Mouse (Mus musculus) hindbrain, embryonic 10.5 days (tissue): Measurements from ENCODE around the gene Gm19426. TPM values are rescaled to one million over a fixed set of nuclear protein-coding genes. Genes with fewer than 3 reads are reported as not detected.

ENCODE experiments used
- DNase-seq: peaks from one replicate; pipeline ENCODE4 v3.0.0-alpha.2; 2017; ENCODE audit warnings: low spot score
- H3K27ac ChIP-seq: fragments of 300-500 bp; sonication (generic); 2 replicates; pipeline ENCODE4 v1.5.1; 2016; ENCODE audit warnings: mild to moderate bottlenecking, moderate library complexity
- H3K27me3 ChIP-seq: fragments of 300-500 bp; sonication (generic); 2 replicates; pipeline ENCODE4 v1.6.1; 2016; ENCODE audit warnings: mild to moderate bottlenecking; ENCODE audit not compliant: poor library complexity, insufficient read depth, severe bottlenecking
- H3K36me3 ChIP-seq: fragments of 300-500 bp; sonication (generic); 2 replicates; pipeline ENCODE4 v1.6.1; 2016; ENCODE audit warnings: mild to moderate bottlenecking, moderate library complexity
- H3K4me1 ChIP-seq: fragments of 300-500 bp; sonication (generic); replicated peaks from 2 replicates; pipeline ENCODE4 v1.6.1; 2016; ENCODE audit warnings: mild to moderate bottlenecking
- H3K4me3 ChIP-seq: fragments of 300-500 bp; sonication (generic); 2 replicates; pipeline ENCODE4 v1.5.1; 2016; ENCODE audit warnings: mild to moderate bottlenecking, moderate library complexity
- H3K9me3 ChIP-seq: fragments of 300-500 bp; sonication (generic); 2 replicates; pipeline ENCODE4 v1.6.1; 2016; ENCODE audit warnings: mild to moderate bottlenecking, moderate library complexity
- WGBS: fragments of 180-500 bp; shearing (Covaris S2); methylation state at CpG from one replicate; pipeline ENCODE4 v1.1.7; 2016; 5-methylcytosine and 5-hydroxymethylcytosine counted together
- polyA plus RNA-seq: library from polyadenylated mRNA; unstranded; fragments of >200 nt; fragmentation: Nextera tagmentation; extraction: Ambion mirVana; gene quantifications from 2 replicates; pipeline ENCODE4 v1.2.1, GENCODE M21; 2016

Gm19426 gene
- polyA plus RNA-seq, 1 experiment from 2014 or later, result 10.4 TPM

- Histone ChIP-seq H3K4me3 (no peak overlapping the region), H3K36me3 (0 out of 2 replicates have a peak, but pooled peaks cover 3% of the 10 kb centered on the region), H3K27me3 (no peaks in the 10 kb centered on the region), H3K27ac (no peak overlapping the region), H3K9me3 (no peaks in the 10 kb centered on the region), H3K4me1 (peaks cover 29% of the 10 kb centered on the region)
- WGBS, result 86% methylated on average over 4 of the region's 4 CpGs
- no peak for DNase-seq
Measured at GRCm38 (mm10) chr2:84772454-84772853, 29.0 kb upstream of the Gm19426 start.

DNA sequence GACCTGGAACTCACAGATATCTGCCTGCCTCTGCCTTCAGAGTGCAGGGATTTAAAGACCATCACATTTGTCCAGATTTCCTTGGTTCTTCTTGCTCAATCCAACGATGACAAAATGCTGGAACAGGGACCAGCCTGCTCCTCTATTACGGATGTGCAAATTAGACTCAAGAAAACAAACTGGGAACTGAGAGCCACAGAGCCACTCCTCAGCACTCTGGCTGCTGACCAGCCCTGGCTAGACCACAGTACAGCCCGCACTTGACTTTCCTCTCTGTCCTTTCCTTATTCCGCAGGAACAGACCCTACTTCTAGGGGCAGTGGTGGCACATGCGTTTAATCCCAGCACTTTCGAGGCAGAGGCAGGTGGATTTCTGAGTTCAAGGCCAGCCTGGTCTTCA, 27.0 kb upstream of the Gm19426 start:
- H3K4me1 ChIP-seq, result peaks cover 25% of the 10 kb centered on the region
- peaks cover 4% of the 10 kb centered on the region for H3K36me3 ChIP-seq
- no peak overlapping the region; the same call in 1 of the 2 replicates for H3K27ac ChIP-seq
- H3K9me3 ChIP-seq, result no peaks in the 10 kb centered on the region
- WGBS, result 77% methylated on average over 6 of the region's 6 CpGs
- no peaks in the 10 kb centered on the region for H3K27me3 ChIP-seq
- H3K4me3 ChIP-seq, result no peak overlapping the region
- no peak for DNase-seq

DNA sequence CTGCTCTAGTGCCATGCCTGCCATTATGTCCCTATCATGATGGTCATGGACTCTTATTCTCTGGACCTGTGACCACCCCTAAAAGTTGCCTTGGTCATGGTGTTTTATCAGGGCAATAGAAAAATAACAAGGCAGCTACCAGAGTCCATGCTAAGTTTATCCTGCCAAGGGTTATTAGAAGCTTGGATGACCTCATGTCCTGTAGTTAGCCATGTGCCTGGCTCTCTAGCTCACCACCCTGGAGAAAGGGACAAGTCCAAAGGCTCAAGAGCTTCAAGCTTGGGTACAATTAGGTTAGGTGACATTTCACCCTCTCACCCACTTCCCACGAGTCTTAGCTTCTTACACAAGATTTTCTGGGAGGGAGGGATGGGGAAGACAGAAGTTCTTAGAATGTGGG, 19.4 kb upstream of the Gm19426 start:
- Histone ChIP-seq H3K36me3 (peaks cover 13% of the 10 kb centered on the region), H3K4me3 (no peak overlapping the region), H3K27me3 (no peaks in the 10 kb centered on the region), H3K4me1 (0 out of 2 replicates have a peak, but pooled peaks cover 2% of the 10 kb centered on the region), H3K27ac (no peak overlapping the region), H3K9me3 (no peaks in the 10 kb centered on the region)
- 72% methylated on average over 1 of the region's 1 CpGs for WGBS
- DNase-seq, result no peak

- Histone ChIP-seq H3K4me3 (no peak overlapping the region), H3K27me3 (no peaks in the 10 kb centered on the region), H3K36me3 (peaks cover 13% of the 10 kb centered on the region), H3K27ac (no peak overlapping the region), H3K9me3 (no peaks in the 10 kb centered on the region), H3K4me1 (peaks cover 5% of the 10 kb centered on the region; the same call in 1 of the 2 replicates)
- no peak for DNase-seq
- 56% methylated on average over 4 of the region's 4 CpGs for WGBS
Measured at GRCm38 (mm10) chr2:84762295-84762694, 18.8 kb upstream of the Gm19426 start.

DNA sequence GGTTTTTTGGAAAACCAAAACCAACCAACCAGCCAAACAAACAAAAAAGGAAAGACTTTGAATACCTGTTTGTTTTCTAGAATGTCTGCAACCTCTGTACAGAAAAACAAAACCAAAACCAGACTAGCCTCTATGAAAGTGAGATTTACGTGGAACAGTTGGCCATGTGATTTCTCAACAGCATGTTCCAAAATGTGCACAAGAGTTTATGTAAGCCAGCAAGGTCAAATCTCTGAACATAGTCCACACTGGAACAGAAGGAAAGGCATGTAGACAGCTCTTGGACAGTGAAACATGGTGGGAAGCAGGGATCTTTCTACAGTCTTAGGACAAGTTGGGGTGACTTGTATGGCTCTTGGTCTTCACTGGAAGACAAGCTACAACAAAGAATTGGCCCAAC, 18.4 kb upstream of the Gm19426 start:
- Histone ChIP-seq H3K4me1 (peaks cover 9% of the 10 kb centered on the region; the same call in 1 of the 2 replicates), H3K27ac (no peak overlapping the region)
- 89% methylated on average over 1 of the region's 1 CpGs for WGBS

GRCm38 (mm10) chr2:84761309-84761708, 17.9 kb upstream of the Gm19426 start:
- no peak for DNase-seq
- Histone ChIP-seq H3K27ac (no peak overlapping the region), H3K36me3 (peaks cover 13% of the 10 kb centered on the region), H3K27me3 (no peaks in the 10 kb centered on the region), H3K9me3 (no peaks in the 10 kb centered on the region), H3K4me1 (peaks cover 11% of the 10 kb centered on the region; the same call in 1 of the 2 replicates), H3K4me3 (no peak overlapping the region)
- WGBS, result 85% methylated on average over 3 of the region's 3 CpGs

More for the DNA sequence above, 18.4 kb upstream of the Gm19426 start:
- no peaks in the 10 kb centered on the region for H3K27me3 ChIP-seq
- H3K4me3 ChIP-seq, result no peak overlapping the region
- H3K36me3 ChIP-seq, result peaks cover 13% of the 10 kb centered on the region
- no peaks in the 10 kb centered on the region for H3K9me3 ChIP-seq
- DNase-seq, result no peak

DNA sequence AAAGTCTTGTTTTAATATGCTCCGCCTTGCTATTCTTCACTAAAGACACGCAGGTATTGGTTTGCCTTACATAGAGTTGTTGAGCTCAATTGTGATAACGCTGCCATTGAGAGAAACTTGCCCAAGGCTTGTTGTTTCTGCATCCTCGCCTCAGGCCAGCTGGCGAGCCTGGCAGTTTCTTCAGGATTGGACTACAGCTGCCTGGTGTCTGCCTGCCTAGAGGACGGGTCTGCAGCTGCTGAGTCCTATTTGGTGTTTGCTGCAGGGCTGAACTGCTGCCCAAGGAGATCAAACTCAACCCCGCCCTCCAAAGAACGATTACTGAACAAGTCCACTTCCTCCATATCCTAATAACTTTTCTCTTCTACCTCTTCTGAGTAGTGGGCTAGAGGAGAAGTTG, 17.3 kb upstream of the Gm19426 start:
- WGBS, result 74% methylated on average over 8 of the region's 8 CpGs
- DNase-seq, result no peak
- H3K27me3 ChIP-seq, result no peaks in the 10 kb centered on the region
- peaks cover 11% of the 10 kb centered on the region; the same call in 1 of the 2 replicates for H3K4me1 ChIP-seq
- H3K9me3 ChIP-seq, result no peaks in the 10 kb centered on the region
- no peak overlapping the region for H3K27ac ChIP-seq
- H3K4me3 ChIP-seq, result no peak overlapping the region
- H3K36me3 ChIP-seq, result peaks cover 13% of the 10 kb centered on the region

- Histone ChIP-seq H3K9me3 (no peaks in the 10 kb centered on the region), H3K4me3 (no peak overlapping the region), H3K27ac (no peak overlapping the region), H3K27me3 (no peaks in the 10 kb centered on the region), H3K4me1 (peaks cover 11% of the 10 kb centered on the region; the same call in 1 of the 2 replicates), H3K36me3 (no peaks in the 10 kb centered on the region)
- WGBS, result 2% methylated on average over 2 of the region's 2 CpGs
- peak; percentile 23 for DNase-seq
Measured at GRCm38 (mm10) chr2:84758542-84759127, 15.2 kb upstream of the Gm19426 start.

DNA sequence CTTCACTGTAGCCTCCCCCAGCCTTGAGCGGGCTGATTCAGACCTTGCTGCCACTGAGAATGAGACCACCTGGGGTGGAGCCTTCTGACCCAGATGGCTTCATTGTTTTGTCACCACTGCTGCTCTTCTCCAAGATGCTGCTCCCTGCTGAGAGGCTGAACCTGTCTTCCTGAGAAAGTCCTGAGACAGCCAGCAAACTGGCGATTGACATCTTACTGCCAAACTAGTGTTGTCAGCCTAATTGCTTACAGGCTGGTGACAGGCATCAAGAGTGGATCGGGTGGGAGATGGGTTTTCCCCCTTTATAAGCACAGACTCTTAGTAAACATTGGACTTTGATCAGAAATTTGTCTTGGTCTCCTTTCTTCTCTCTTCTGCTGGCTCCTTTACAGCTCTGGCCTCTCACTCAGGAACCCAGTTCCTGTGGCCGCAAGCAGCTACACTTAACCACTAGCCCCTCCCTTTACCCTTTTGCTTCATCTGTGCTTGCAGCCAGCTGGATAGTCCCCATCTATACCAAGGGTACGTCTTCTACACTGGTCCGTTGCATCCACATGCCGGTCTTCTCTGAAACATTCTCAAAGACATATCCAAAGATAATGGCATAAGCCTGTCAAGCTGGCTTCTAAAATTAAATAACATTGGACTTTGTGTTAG, 13.7 kb upstream of the Gm19426 start:
- H3K9me3 ChIP-seq, result no peaks in the 10 kb centered on the region
- 58% methylated on average over 7 of the region's 7 CpGs for WGBS
- DNase-seq, result no peak
- H3K4me3 ChIP-seq, result no peak overlapping the region
- H3K4me1 ChIP-seq, result peaks cover 14% of the 10 kb centered on the region; the same call in 1 of the 2 replicates
- H3K27me3 ChIP-seq, result no peaks in the 10 kb centered on the region
- peak overlapping the region; percentile 23; the same call in 1 of the 2 replicates for H3K27ac ChIP-seq
- no peaks in the 10 kb centered on the region for H3K36me3 ChIP-seq

- no peaks in the 10 kb centered on the region for H3K27me3 ChIP-seq
- DNase-seq, result no peak
- H3K4me3 ChIP-seq, result no peak overlapping the region
- 83% methylated on average over 5 of the region's 5 CpGs for WGBS
- H3K4me1 ChIP-seq, result peaks cover 14% of the 10 kb centered on the region; the same call in 1 of the 2 replicates
- H3K9me3 ChIP-seq, result no peaks in the 10 kb centered on the region
- H3K36me3 ChIP-seq, result no peaks in the 10 kb centered on the region
- no peak overlapping the region for H3K27ac ChIP-seq
Measured at GRCm38 (mm10) chr2:84756245-84756644, 12.8 kb upstream of the Gm19426 start.

GRCm38 (mm10) chr2:84750115-84750514, 6.7 kb upstream of the Gm19426 start:
- 0 out of 2 replicates have a peak, but pooled peaks cover 8% of the 10 kb centered on the region for H3K27me3 ChIP-seq
- no peaks in the 10 kb centered on the region for H3K9me3 ChIP-seq
- no peaks in the 10 kb centered on the region for H3K36me3 ChIP-seq
- WGBS, result 80% methylated on average over 6 of the region's 6 CpGs
- 0 out of 2 replicates have a peak, but pooled peaks cover 3% of the 10 kb centered on the region for H3K4me1 ChIP-seq
- no peak overlapping the region for H3K27ac ChIP-seq
- DNase-seq, result no peak
- no peak overlapping the region for H3K4me3 ChIP-seq

GRCm38 (mm10) chr2:84744126-84744525, 671 bp upstream of the Gm19426 start:
- 2% methylated on average over 10 of the region's 10 CpGs for WGBS
- no peak for DNase-seq
- H3K4me1 ChIP-seq, result peaks cover 46% of the 10 kb centered on the region

More at GRCm38 (mm10) chr2:84744126-84744525, 671 bp upstream of the Gm19426 start:
- H3K36me3 ChIP-seq, result peaks cover 23% of the 10 kb centered on the region
- peak overlapping the region; percentile 100 for H3K27ac ChIP-seq
- no peaks in the 10 kb centered on the region for H3K9me3 ChIP-seq
- 0 out of 2 replicates have a peak, but pooled peaks cover 8% of the 10 kb centered on the region for H3K27me3 ChIP-seq
- peak overlapping the region; percentile 81 for H3K4me3 ChIP-seq
